Mouse (Mus musculus) adrenal gland, postnatal 10 days (tissue): ENCODE measurements around the gene Vmn1r4. TPM values are rescaled to one million over a fixed set of nuclear protein-coding genes. Genes with fewer than 3 reads are reported as not detected.

Experiments
- DNase-seq: peaks from one replicate; pipeline ENCODE4 v3.0.0; 2021; ENCODE audit warnings: mixed read lengths
- total RNA-seq, 2 experiments: library from RNA; stranded (reverse); gene quantifications; 2 replicates each; pipeline ENCODE4 v1.2.3; 2021

Gene Vmn1r4
- total RNA-seq, 2 experiments from 2014 or later = 0.30 to 0.36 TPM

GRCm38 (mm10) chr6:56916279-56916678 lies 7.5 kb upstream of the Vmn1r4 start:
- no peak for DNase-seq

- DNase-seq = peak; percentile 14
Observed at GRCm38 (mm10) chr6:56917578-56918368, 6.0 kb upstream of the Vmn1r4 start.

GRCm38 (mm10) chr6:56919330-56920044 lies 4.3 kb upstream of the Vmn1r4 start:
- DNase-seq = no peak

GRCm38 (mm10) chr6:56920222-56921092 lies 3.4 kb upstream of the Vmn1r4 start:
- no peak for DNase-seq

GRCm38 (mm10) chr6:56923331-56923725 lies 487 bp upstream of the Vmn1r4 start:
- no peak for DNase-seq

- no peak for DNase-seq
Observed at GRCm38 (mm10) chr6:56931648-56932415, 8.0 kb downstream of the Vmn1r4 start.

- DNase-seq = no peak
Observed at GRCm38 (mm10) chr6:56932464-56932863, 8.6 kb downstream of the Vmn1r4 start.

GRCm38 (mm10) chr6:56934366-56934765 lies 10.6 kb downstream of the Vmn1r4 start:
- no peak for DNase-seq

GRCm38 (mm10) chr6:56956436-56956835 lies 32.6 kb downstream of the Vmn1r4 start:
- DNase-seq = no peak

- DNase-seq = no peak
Observed at GRCm38 (mm10) chr6:56969973-56970372, 46.2 kb downstream of the Vmn1r4 start, which contains the start of gene Vmn1r5. Gene Vmn1r5, plus strand, starts transcription at chr6:56970273.

GRCm38 (mm10) chr6:56996943-56997342 lies 73.1 kb downstream of the Vmn1r4 start, which contains the start of gene Vmn1r6:
Gene Vmn1r6, plus strand, starts transcription at chr6:56997243.
- no peak for DNase-seq

Other genes with a start within 250 kb of the Vmn1r4 start
- 10 to 100 TPM; 36.3 to 43.7 TPM for gene Lsm5, start 219.3 kb upstream of the Vmn1r4 start, total RNA-seq
- gene Avl9, start 209.1 kb upstream of the Vmn1r4 start, total RNA-seq = 10 to 100 TPM; 18.8 to 21.0 TPM
- 10 to 100 TPM; 36.2 to 36.7 TPM for gene Kbtbd2, start 126.2 kb upstream of the Vmn1r4 start, total RNA-seq
- gene Fkbp9, start 92.0 kb upstream of the Vmn1r4 start, total RNA-seq = 10 to 100 TPM; 92.6 to 92.7 TPM
- gene Nt5c3, start 83 bp upstream of the Vmn1r4 start, total RNA-seq = 10 to 100 TPM; 24.8 to 29.0 TPM
- gene Vmn1r5, start 46.3 kb downstream of the Vmn1r4 start, total RNA-seq = not detected
- not detected for gene Vmn1r6, start 73.2 kb downstream of the Vmn1r4 start, total RNA-seq
- gene Vmn1r7, start 101.3 kb downstream of the Vmn1r4 start, total RNA-seq = not detected
- not detected for gene Vmn1r8, start 108.3 kb downstream of the Vmn1r4 start, total RNA-seq
- not detected for gene Vmn1r9, start 142.8 kb downstream of the Vmn1r4 start, total RNA-seq
- gene Vmn1r10, start 185.4 kb downstream of the Vmn1r4 start, total RNA-seq = not detected
- not detected for gene Vmn1r11, start 209.4 kb downstream of the Vmn1r4 start, total RNA-seq
- not detected for gene Vmn1r12, start 232.9 kb downstream of the Vmn1r4 start, total RNA-seq